Mouse (Mus musculus) testis, adult 2 months (tissue): ENCODE measurements around the gene Perp. TPM values are rescaled to one million over a fixed set of nuclear protein-coding genes. Genes with fewer than 3 reads are reported as not detected.

Experiments
- H3K27ac ChIP-seq: fragments of 200-500 bp; 2 replicates; pipeline ENCODE4 v1.5.1; 2012; ENCODE audit warnings: low read depth, low read length; ENCODE audit not compliant: control insufficient read depth, insufficient read depth
- H3K27me3 ChIP-seq: fragments of 200-500 bp; 2 replicates; pipeline ENCODE4 v1.6.1; 2012; ENCODE audit warnings: mild to moderate bottlenecking, low read length, moderate library complexity; ENCODE audit not compliant: control insufficient read depth, insufficient read depth
- H3K36me3 ChIP-seq: fragments of 200-500 bp; 2 replicates; pipeline ENCODE4 v1.6.1; 2012; ENCODE audit warnings: mild to moderate bottlenecking, low read length; ENCODE audit not compliant: control insufficient read depth, insufficient read depth
- H3K4me1 ChIP-seq: fragments of 200-500 bp; 2 replicates; pipeline ENCODE4 v1.6.1; 2012; ENCODE audit warnings: low read length; ENCODE audit not compliant: control insufficient read depth, insufficient read depth
- H3K4me3 ChIP-seq: fragments of 200-500 bp; 2 replicates; pipeline ENCODE4 v1.5.1; 2012; ENCODE audit warnings: low read depth, mild to moderate bottlenecking, low read length, moderate library complexity, mixed read lengths; ENCODE audit not compliant: control insufficient read depth
- CTCF ChIP-seq: fragments of 200-500 bp; IDR thresholded peaks from 2 replicates; pipeline ENCODE4 v1.5.1; 2012; ENCODE audit warnings: low read depth, mild to moderate bottlenecking, inconsistent platforms, low read length, moderate library complexity; ENCODE audit not compliant: control insufficient read depth, insufficient read depth, insufficient replicate concordance
- POLR2A ChIP-seq: fragments of 200-500 bp; IDR thresholded peaks from 2 replicates; pipeline ENCODE4 v1.6.1; 2012; ENCODE audit warnings: low read depth, mild to moderate bottlenecking, inconsistent platforms, low read length, moderate library complexity; ENCODE audit not compliant: control insufficient read depth
- polyA plus RNA-seq: library from polyadenylated mRNA; depleted of rRNA; stranded (reverse); fragments of >200 nt; gene quantifications from 2 replicates; pipeline ENCODE4 v1.2.3, GENCODE M21; 2012; rRNA removed

The Perp gene
- polyA plus RNA-seq, 1 experiment: 1.3 TPM

DNA sequence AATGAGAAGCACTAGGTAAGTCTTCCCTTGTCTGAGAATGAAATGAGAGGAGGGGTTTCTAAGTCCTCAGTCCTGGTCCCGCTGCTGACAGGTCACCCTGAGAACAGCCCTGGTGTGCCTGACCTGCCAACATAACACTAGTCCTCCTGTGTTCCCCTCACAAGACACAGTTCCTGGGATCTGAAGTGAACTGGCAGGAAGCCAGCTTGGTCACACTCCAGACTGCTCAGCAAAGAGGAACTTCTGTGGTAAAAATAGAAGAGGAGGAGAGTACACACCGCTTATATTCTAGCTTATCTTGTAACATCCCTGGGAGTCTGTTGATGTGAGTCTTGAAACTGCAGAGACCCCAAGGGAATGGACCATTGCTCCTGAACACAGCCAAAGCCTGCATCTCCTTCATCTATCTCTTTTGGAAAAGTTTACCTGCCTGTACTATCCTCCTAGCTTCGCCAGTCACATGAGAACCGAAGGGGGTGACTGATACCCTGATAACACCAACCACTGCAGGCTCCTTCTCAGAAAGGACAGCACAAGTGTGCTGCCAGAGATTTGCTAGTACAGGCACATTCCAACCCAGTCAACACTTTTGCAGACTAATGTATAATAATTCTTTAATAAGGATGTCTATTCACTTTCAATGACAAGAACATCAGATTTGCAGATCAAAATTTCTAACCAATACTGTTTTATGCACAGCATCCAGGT, 42.3 kb downstream of the Perp start:
- Histone ChIP-seq H3K4me3 (no peak overlapping the region), H3K27me3 (no peaks in the 10 kb centered on the region), H3K36me3 (no peaks in the 10 kb centered on the region), H3K4me1 (no peaks in the 10 kb centered on the region), H3K27ac (no peak overlapping the region)
- TF ChIP-seq POLR2A: no peak
- no peak for TF ChIP-seq CTCF

GRCm38 (mm10) chr10:18888751-18889150, 43.9 kb downstream of the Perp start:
- Histone ChIP-seq H3K4me3 (no peak overlapping the region), H3K4me1 (no peaks in the 10 kb centered on the region), H3K36me3 (no peaks in the 10 kb centered on the region), H3K27ac (no peak overlapping the region), H3K27me3 (no peaks in the 10 kb centered on the region)
- TF ChIP-seq POLR2A (no peak), CTCF (no peak)

DNA sequence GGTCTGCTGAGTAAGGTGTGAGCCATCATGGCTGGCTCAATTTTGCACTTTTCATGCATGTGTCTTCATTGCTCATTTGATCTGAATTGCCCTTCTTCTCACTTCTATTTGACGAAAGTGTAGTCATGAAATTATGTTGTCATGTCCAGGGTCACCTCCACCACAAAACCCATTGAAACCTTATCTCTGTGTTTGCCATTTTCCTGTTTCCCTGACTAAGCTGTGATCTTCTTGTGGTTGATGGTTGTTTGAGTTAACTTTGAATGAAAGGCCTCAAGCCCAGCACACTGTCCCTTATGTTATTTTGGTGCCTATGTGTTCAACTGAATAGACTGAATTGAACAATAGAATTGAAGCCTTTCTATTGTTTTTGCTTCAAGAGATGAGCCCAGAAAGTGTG, 44.4 kb downstream of the Perp start:
- no peak overlapping the region for H3K4me3 ChIP-seq
- no peaks in the 10 kb centered on the region for H3K36me3 ChIP-seq
- no peaks in the 10 kb centered on the region for H3K27me3 ChIP-seq
- H3K4me1 ChIP-seq: no peaks in the 10 kb centered on the region
- TF ChIP-seq CTCF (no peak), POLR2A (no peak)
- H3K27ac ChIP-seq: no peak overlapping the region

DNA sequence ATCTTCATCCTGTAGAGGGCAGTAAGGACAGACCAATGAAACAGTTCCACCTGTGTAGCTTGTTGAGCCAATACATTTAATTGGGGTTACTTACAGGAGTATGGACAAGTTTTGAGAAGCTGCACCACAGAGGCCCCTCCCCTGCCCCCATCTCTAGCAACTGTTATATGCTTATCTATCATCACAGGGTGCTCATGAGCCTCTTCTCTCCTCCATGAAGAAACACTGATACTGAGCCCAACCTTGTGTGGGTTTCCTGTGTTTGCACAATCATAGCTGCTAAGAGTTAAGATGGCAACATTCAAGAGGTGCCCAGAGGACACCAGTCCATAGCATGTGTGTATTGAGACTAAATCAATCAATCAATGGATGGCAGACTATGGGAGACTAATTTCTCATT, 46.3 kb downstream of the Perp start:
- Histone ChIP-seq H3K36me3 (no peaks in the 10 kb centered on the region), H3K4me1 (no peaks in the 10 kb centered on the region), H3K4me3 (no peak overlapping the region), H3K27me3 (no peaks in the 10 kb centered on the region), H3K27ac (no peak overlapping the region)
- TF ChIP-seq CTCF: no peak
- no peak for TF ChIP-seq POLR2A

DNA sequence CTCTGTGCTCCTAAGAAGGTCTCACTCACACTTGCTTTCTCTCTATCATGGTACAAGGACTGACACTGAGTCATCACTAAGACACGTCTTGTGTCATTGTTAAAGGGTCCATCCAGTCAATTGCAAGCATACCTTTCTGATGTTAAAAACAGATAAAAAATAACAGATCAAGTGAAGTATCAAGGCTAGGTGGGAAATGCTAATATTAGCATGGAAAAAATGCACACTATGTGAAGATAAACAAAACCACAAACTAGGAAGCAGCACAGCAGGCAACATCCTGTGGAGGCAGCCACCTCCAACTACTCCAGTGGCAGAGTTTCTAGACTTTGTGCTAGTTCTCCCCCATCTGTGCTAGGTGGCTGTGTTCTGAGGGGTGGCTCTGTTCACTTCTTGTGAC, 47.3 kb downstream of the Perp start:
- TF ChIP-seq CTCF (no peak), POLR2A (no peak)
- Histone ChIP-seq H3K27ac (no peak overlapping the region), H3K4me3 (no peak overlapping the region), H3K4me1 (no peaks in the 10 kb centered on the region), H3K27me3 (no peaks in the 10 kb centered on the region), H3K36me3 (no peaks in the 10 kb centered on the region)

GRCm38 (mm10) chr10:18894259-18895166, 49.7 kb downstream of the Perp start:
- no peaks in the 10 kb centered on the region for H3K4me1 ChIP-seq
- H3K4me3 ChIP-seq: no peak overlapping the region
- no peaks in the 10 kb centered on the region for H3K36me3 ChIP-seq
- TF ChIP-seq CTCF (no peak), POLR2A (no peak)
- no peaks in the 10 kb centered on the region for H3K27me3 ChIP-seq
- no peak overlapping the region for H3K27ac ChIP-seq

DNA sequence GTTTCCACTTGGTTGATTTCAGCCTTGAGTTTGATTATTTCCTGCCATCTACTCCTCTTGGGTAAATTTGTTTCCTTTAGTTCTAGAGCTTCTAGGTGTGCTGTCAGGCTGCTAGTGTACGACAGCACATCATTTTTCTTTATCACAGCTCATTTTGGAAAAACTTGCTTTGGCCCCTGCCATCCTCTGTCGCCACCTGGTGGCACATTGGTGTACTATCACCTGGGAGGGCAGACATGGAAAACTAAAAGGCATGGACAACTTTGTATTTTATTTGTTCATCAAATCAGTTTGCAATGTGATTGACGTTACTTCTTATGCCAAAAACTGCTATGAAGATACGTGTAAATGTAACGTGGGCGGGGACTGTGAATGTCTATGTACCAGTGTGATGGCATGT, 59.3 kb downstream of the Perp start:
- no peak overlapping the region for H3K27ac ChIP-seq
- no peaks in the 10 kb centered on the region for H3K36me3 ChIP-seq
- peaks cover 2% of the 10 kb centered on the region; the same call in 1 of the 2 replicates for H3K4me1 ChIP-seq
- no peaks in the 10 kb centered on the region for H3K27me3 ChIP-seq
- TF ChIP-seq POLR2A (no peak), CTCF (peak; percentile 77; the same call in 1 of the 2 replicates)
- H3K4me3 ChIP-seq: no peak overlapping the region

Other genes with a start within 250 kb of the Perp start
- 1.8 and 6.3 TPM in 2 replicates for gene Arfgef3, start 101.1 kb upstream of the Perp start, polyA plus RNA-seq
- 9.2 and 10.5 TPM in 2 replicates for gene Gm4922, start 58.2 kb upstream of the Perp start, polyA plus RNA-seq
- 1.2 and 1.5 TPM in 2 replicates for gene Tnfaip3, start 170.6 kb downstream of the Perp start, polyA plus RNA-seq